Mouse (Mus musculus): ENCODE results near the gene Tunar.

Gene Tunar

DNA sequence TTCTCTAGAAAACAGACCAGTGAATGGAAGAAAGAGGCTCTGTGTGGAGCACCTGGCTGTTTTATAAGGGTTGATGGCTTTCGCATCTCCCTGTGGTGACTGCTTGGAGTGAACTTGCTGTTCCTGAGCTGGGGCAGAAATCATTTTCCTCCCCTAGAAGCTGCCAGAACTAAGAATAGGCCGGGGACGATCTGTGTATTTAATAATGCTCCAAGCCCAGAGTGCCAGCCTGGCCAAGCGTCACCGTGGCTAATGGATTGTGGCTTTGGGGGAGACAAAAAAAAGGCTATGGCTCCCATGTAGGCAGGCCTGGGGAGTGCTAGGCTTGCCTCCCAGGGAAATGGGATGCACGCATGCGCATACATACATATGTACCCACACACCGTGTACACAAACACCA lies 80.2 kb downstream of the Tunar start:
- H3K4me3 ChIP-seq (replicated peaks; ENCODE audit: low read length): no peak overlapping the region
- no peak for TF ChIP-seq NANOG (IDR thresholded peaks at IDR 0.05; ENCODE audit: borderline replicate concordance, low read length)
- H3K4me1 ChIP-seq (replicated peaks; ENCODE audit: low read depth, low read length): peaks cover 10% of the 10 kb centered on the region; the same call in 1 of the 2 replicates
- H3K9me3 ChIP-seq (ENCODE audit: low read length): no peaks in the 10 kb centered on the region
- H3K36me3 ChIP-seq (ENCODE audit: insufficient read depth, low read length): no peaks in the 10 kb centered on the region
- H3K27me3 ChIP-seq (ENCODE audit: insufficient read depth, low read length): no peaks in the 10 kb centered on the region

DNA sequence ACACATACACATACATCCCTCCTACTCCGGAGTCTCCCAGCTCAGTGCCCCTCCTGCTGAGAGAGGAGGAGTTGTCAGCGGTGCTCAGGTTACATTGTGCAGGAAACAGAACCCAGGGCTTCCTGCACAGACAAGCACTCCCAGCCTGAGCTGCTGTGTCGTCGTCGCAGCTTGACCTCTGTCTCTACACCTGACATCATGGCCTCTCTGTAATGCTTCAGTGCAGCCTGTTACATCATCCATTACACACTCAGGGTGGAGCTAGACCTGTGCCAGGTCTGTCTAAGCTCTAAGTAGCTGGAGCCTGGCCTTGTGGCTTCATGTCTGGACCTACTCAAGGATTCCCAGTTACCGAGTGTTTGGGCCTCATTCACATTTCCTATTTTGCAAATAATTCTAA lies 86.8 kb downstream of the Tunar start:
- no peaks in the 10 kb centered on the region for H3K9me3 ChIP-seq (ENCODE audit: low read length)
- no peaks in the 10 kb centered on the region for H3K36me3 ChIP-seq (ENCODE audit: insufficient read depth, low read length)
- H3K27me3 ChIP-seq (ENCODE audit: insufficient read depth, low read length): no peaks in the 10 kb centered on the region
- TF ChIP-seq POU5F1 (IDR thresholded peaks at IDR 0.05; ENCODE audit: borderline replicate concordance, low read length): no peak
- no peak for TF ChIP-seq CTCF (conservative IDR thresholded peaks at IDR 0.05; ENCODE audit: low read length)
- no peak for TF ChIP-seq NANOG (IDR thresholded peaks at IDR 0.05; ENCODE audit: borderline replicate concordance, low read length)
- H3K4me3 ChIP-seq (replicated peaks; ENCODE audit: low read length): no peak overlapping the region
- H3K4me1 ChIP-seq (replicated peaks; ENCODE audit: low read depth, low read length): peaks cover 13% of the 10 kb centered on the region; the same call in 1 of the 2 replicates

DNA sequence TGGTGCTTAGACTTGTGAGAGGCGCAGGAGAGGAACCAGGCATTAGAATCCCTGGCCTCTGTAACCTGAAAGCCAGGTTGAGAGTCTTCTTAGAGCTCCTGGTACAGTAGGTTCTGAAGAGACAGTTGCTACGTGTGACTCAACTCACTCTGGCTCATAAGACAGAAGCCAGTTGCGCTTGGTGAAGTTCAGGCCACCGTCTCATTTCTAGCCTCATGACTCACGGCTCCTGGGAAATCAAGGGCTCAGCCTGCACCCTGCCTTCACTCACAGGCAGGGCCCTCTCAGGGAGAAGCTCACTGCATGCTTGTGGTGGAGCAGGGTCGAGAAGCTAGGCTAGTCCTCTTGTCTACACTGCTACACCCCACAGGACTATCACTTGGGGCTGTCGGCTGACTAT lies 92.9 kb downstream of the Tunar start:
- Histone ChIP-seq H3K27me3 (ENCODE audit: insufficient read depth, low read length) (peaks cover 8% of the 10 kb centered on the region; the same call in 1 of the 2 replicates), H3K4me1 (replicated peaks; ENCODE audit: low read depth, low read length) (no peaks in the 10 kb centered on the region), H3K4me3 (replicated peaks; ENCODE audit: low read length) (no peak overlapping the region), H3K9me3 (ENCODE audit: low read length) (peaks cover 4% of the 10 kb centered on the region), H3K36me3 (ENCODE audit: insufficient read depth, low read length) (no peaks in the 10 kb centered on the region)
- no peak for TF ChIP-seq NANOG (IDR thresholded peaks at IDR 0.05; ENCODE audit: borderline replicate concordance, low read length)
- TF ChIP-seq CTCF (conservative IDR thresholded peaks at IDR 0.05; ENCODE audit: low read length): no peak
- TF ChIP-seq POU5F1 (IDR thresholded peaks at IDR 0.05; ENCODE audit: borderline replicate concordance, low read length): no peak

DNA sequence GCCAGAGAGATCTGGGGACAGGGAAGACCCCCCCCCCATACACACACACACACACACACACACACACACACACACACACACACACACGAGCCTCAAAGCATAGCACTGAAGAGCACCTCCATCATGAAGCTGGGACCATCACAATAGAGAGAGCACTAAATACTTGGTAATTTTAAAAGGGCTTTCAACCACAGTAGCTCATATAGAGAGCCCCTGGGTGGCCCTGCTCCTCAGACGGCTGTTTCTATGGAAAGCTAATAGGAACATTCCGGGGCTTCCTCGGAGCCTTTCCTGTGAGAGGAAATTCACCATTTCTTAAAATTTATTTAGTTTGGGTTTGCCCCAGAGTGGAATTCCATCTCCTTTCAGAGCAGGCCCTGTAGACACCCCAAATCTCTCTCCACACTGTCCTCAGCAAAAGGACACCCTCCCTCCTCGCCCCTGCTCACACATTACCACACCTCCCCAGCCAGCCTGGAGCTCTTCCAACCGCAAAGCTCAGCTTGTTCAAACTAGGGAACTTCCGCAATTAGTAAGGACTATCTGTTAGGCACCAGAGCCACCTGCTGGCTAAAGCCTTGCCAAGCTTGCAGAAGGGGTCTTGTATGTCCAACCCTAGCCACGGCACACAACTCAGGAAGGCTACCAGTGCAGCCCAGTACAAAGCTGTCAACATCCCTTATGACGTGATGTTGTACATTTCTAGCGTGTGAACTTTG lies 93.5 kb downstream of the Tunar start:
- TF ChIP-seq CTCF (conservative IDR thresholded peaks at IDR 0.05; ENCODE audit: low read length): peak; percentile 23; the same call in 1 of the 2 replicates
- no peak for TF ChIP-seq POU5F1 (IDR thresholded peaks at IDR 0.05; ENCODE audit: borderline replicate concordance, low read length)
- peaks cover 4% of the 10 kb centered on the region for H3K9me3 ChIP-seq (ENCODE audit: low read length)

DNA sequence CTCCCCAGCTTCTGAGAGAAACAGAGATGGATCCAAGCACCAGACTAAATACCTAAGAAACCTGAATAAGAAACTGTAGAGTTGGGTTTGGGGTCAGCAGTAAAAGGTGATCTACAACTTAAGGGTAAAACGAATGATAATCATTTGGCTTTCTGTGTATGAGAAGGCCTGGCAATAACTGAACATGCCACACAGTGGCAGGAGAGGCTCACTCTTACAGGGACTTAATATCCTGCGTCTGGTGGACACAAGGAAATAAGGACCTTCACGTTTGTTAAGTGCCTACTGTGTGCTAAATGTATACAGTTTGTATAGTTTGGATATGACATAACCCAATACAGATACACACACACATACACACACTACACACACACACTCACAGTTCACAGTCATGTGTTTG lies 98.2 kb downstream of the Tunar start:
- Histone ChIP-seq H3K9me3 (ENCODE audit: low read length) (peaks cover 4% of the 10 kb centered on the region), H3K4me1 (replicated peaks; ENCODE audit: low read depth, low read length) (no peaks in the 10 kb centered on the region), H3K4me3 (replicated peaks; ENCODE audit: low read length) (no peak overlapping the region), H3K36me3 (ENCODE audit: insufficient read depth, low read length) (no peaks in the 10 kb centered on the region), H3K27me3 (ENCODE audit: insufficient read depth, low read length) (no peaks in the 10 kb centered on the region)
- TF ChIP-seq POU5F1 (IDR thresholded peaks at IDR 0.05; ENCODE audit: borderline replicate concordance, low read length): no peak
- TF ChIP-seq NANOG (IDR thresholded peaks at IDR 0.05; ENCODE audit: borderline replicate concordance, low read length): no peak
- TF ChIP-seq CTCF (conservative IDR thresholded peaks at IDR 0.05; ENCODE audit: low read length): no peak

More for the DNA sequence above, 93.5 kb downstream of the Tunar start:
- H3K4me3 ChIP-seq (replicated peaks; ENCODE audit: low read length): no peak overlapping the region
- no peaks in the 10 kb centered on the region for H3K36me3 ChIP-seq (ENCODE audit: insufficient read depth, low read length)
- H3K27me3 ChIP-seq (ENCODE audit: insufficient read depth, low read length): peaks cover 8% of the 10 kb centered on the region; the same call in 1 of the 2 replicates
- no peaks in the 10 kb centered on the region for H3K4me1 ChIP-seq (replicated peaks; ENCODE audit: low read depth, low read length)

DNA sequence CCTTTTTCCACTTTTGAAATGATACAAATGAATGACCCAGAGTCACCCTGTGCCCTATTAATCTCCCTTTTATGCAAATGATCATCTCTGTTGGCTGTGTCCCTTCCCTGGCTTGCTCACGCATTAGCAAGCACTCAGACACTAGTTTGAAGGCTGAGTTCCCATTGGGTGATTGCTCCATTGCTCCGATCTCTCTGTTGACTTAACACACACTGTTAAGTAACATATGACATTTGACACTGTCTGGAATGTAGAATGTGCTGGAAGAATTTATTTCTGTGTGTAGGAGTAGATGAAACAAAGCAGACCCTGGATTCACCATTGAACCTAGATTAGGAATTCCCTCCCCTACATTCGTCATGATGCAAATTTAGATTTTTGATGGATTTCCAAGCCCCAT lies 99.1 kb downstream of the Tunar start:
- peaks cover 4% of the 10 kb centered on the region for H3K9me3 ChIP-seq (ENCODE audit: low read length)
- H3K27me3 ChIP-seq (ENCODE audit: insufficient read depth, low read length): no peaks in the 10 kb centered on the region
- TF ChIP-seq POU5F1 (IDR thresholded peaks at IDR 0.05; ENCODE audit: borderline replicate concordance, low read length) (no peak), CTCF (conservative IDR thresholded peaks at IDR 0.05; ENCODE audit: low read length) (no peak), NANOG (IDR thresholded peaks at IDR 0.05; ENCODE audit: borderline replicate concordance, low read length) (no peak)
- H3K4me3 ChIP-seq (replicated peaks; ENCODE audit: low read length): no peak overlapping the region
- no peaks in the 10 kb centered on the region for H3K4me1 ChIP-seq (replicated peaks; ENCODE audit: low read depth, low read length)
- H3K36me3 ChIP-seq (ENCODE audit: insufficient read depth, low read length): no peaks in the 10 kb centered on the region
